Mouse (Mus musculus) right cerebral cortex, adult 18-20 months (tissue): Measurements from ENCODE around the gene Prr5.
A peak's percentile ranks its signal among the peaks of the same experiment; 100 is the strongest.
"Not testable (repeated sequence)": the region's sequence is repeated elsewhere in the genome, so short reads cannot be mapped to it uniquely, and the experiment has no call there.

Experiments
- DNase-seq: peaks from one replicate; pipeline ENCODE4 v3.0.0; 2022; ENCODE audit warnings: mixed read lengths

The Prr5 gene

DNA sequence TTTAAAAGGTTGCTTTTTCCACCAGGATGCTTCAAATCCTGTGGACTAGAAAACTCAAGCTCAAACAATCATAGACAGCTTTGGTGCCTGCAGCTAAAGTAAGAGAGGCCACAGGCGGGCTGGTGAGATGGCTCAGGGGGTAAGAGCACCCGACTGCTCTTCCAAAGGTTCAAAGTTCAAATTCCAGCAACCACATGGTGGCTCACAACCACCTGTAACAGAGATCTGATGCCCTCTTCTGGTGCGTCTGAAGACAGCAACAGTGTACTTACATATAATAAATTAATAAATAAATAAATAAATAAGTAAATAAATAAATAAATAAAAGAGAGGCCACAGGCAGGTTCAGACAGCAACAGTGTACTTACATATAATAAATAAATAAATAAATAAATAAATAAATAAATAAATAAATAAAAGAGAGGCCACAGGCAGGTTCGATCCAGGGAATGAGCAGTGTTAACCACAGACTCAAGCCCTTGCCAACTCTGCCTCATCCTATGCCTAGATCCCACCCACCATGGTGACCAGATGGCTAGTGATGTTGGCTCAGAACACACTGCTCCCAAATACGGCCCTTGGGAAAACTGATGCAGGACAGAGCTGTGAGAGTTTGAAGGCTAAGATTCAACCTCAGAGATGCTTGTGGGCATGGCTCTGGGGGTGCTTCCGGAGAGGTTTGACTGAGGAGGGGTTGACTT lies 48.3 kb downstream of the Prr5 start:
- not testable (repeated sequence) for DNase-seq

- no peak for DNase-seq
Measured at GRCm38 (mm10) chr15:84718785-84719184, 49.4 kb downstream of the Prr5 start.

- no peak for DNase-seq
Measured at GRCm38 (mm10) chr15:84719791-84720190, 50.4 kb downstream of the Prr5 start, which contains the start of gene Arhgap8. Gene Arhgap8 (plus strand): TSS chr15:84720052.

- DNase-seq = no peak
Measured at GRCm38 (mm10) chr15:84720291-84721204, 51.1 kb downstream of the Prr5 start.

GRCm38 (mm10) chr15:84723656-84724055 lies 54.2 kb downstream of the Prr5 start:
- DNase-seq = not testable (repeated sequence)

DNA sequence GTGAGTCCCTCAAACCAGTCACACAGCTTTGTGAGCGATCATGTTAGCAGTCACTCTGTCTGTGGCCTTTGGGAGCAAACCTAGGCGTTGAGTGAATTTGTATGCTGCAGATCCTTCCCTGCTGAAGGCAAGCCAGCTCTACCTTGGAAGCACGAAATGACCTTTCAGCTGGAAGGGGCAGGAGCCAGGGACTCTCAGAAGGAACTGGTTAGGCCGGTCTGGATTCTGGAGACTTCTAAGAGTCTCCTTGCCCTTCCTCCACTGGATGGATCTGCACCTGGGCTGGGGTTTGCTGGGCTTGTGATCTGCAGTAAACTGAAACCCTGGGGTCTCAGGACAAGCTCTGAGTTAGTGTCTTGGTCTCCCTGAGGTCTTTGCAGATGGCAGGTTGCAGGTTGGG lies 54.8 kb downstream of the Prr5 start:
- DNase-seq = no peak

DNA sequence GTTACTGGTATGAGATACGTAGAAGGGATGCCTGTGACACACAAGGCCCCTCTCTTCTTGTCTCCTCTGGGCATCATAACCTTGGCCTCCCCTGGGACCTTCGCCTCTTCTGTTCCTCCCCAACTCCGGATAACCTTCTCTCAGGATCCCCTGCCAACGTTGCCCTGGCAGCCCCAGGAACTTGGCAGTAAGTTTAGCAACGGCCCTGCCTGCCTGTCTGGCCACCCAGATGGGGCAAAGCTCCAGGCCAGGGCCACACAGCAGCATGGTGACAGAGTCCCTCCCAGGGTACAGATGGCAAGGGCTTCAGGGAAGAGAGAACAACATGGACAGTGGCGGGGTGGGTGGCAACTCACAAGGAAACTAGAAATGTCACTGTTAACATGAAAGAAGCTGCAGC lies 60.3 kb downstream of the Prr5 start:
- DNase-seq = peak; percentile 14

DNA sequence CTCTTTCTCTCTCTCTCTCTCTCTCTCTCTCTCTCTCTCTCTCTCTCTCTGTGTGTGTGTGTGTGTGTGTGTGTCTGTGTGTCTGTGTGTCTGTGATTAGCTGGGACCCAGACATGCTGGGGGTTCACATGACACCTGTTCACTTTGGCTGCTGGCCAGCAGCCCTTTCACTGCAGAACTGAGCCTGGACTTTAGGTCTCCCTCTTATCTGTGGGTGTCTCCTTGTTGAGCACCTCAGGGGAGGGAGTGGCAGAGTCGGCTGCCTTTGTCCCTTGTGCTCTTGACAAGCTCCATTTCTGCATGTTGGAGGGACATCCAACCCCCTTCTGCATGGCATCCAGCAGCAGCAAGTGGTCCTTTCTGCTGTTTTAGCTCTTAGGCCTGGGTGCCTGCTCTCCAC lies 61.5 kb downstream of the Prr5 start:
- DNase-seq = no peak

DNA sequence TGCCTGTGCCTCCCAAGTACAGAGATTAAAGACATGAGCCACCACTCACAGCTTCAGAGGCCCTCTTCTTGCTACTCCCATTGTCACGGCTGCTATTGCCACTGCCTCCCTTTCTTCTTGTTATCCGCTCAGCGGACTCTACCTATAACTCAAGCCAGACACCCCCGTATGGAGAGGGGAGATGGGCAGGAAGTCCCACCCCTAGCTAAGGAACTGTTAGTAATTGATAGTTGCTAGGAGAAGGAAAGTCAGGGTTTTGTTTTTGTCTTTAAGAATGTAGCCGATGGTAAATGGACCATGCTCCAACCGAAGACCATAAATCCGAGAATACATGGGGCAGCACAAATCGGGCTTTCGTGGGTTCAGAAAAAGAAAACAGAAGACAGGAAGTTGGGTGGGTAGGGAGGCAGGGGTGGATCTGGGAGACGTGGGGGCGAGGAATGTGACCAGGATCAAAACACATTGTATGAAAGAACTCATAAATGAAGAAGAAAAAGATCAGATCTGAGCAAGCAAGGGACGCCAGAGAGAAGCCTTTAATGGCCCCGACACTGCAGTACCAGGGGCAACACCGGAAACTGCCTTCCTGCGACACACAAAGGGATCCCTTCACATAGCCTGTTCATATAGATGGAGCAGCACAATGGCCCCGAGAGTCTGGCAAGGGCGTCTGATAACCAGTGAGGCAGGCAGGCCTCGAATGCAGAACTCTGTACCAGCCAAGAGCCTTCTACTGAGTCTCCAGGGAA lies 62.4 kb downstream of the Prr5 start:
- DNase-seq = no peak

- DNase-seq = no peak
Measured at GRCm38 (mm10) chr15:84732425-84732749, 63.0 kb downstream of the Prr5 start.

GRCm38 (mm10) chr15:84736346-84736993 lies 67.0 kb downstream of the Prr5 start:
- DNase-seq = no peak

- DNase-seq = no peak
Measured at GRCm38 (mm10) chr15:84736994-84737346, 67.5 kb downstream of the Prr5 start.

GRCm38 (mm10) chr15:84738246-84738645 lies 68.8 kb downstream of the Prr5 start:
- no peak for DNase-seq

GRCm38 (mm10) chr15:84741573-84741972 lies 72.2 kb downstream of the Prr5 start:
- no peak for DNase-seq

- DNase-seq = no peak
Measured at GRCm38 (mm10) chr15:84743347-84743746, 73.9 kb downstream of the Prr5 start.

DNA sequence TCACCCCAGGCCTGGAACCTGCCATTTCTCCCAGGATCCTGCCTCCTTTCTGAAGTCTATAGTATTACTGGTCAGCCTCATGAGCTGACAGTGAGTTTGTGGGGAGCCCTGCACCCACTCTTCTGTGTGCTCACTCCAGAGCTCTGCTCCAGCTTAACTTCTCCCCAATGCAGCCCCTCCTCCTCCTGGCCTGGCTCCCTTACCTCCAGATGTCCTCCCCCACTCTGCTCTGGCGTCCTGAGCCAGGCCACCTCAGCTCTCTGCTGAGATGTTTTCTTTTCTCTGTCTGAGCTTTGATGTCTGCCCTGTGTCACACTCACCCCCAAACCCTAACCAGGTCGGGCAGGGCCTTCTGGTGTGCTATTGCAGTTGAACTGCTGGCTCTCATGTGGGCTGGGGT lies 74.9 kb downstream of the Prr5 start:
- DNase-seq = no peak

- DNase-seq = no peak
Measured at GRCm38 (mm10) chr15:84745831-84746230, 76.4 kb downstream of the Prr5 start.
